Mouse (Mus musculus) intestine, embryonic 15.5 days (tissue): Measurements from ENCODE around the gene Abhd4. TPM values are rescaled to one million over a fixed set of nuclear protein-coding genes. Genes with fewer than 3 reads are reported as not detected.

Source experiments
- ATAC-seq: fragments of 200-750 bp; cut with Nextera tagmentation; 2 replicates; pipeline ENCODE4 v1.8.0; 2017; ENCODE audit warnings: moderate TSS enrichment, moderate library complexity
- H3K27ac ChIP-seq: fragments of 300-500 bp; sonication (generic); 2 replicates; pipeline ENCODE4 v1.5.1; 2015; ENCODE audit warnings: mild to moderate bottlenecking, inconsistent platforms
- H3K27me3 ChIP-seq: fragments of 300-500 bp; sonication (generic); replicated peaks from 2 replicates; pipeline ENCODE4 v1.6.1; 2015; ENCODE audit warnings: inconsistent platforms
- H3K36me3 ChIP-seq: fragments of 300-500 bp; sonication (generic); 2 replicates; pipeline ENCODE4 v1.6.1; 2015; ENCODE audit warnings: inconsistent platforms
- H3K4me1 ChIP-seq: fragments of 300-500 bp; sonication (generic); replicated peaks from 2 replicates; pipeline ENCODE4 v1.6.1; 2015; ENCODE audit warnings: inconsistent platforms
- H3K4me2 ChIP-seq: fragments of 300-500 bp; sonication (generic); replicated peaks from 2 replicates; pipeline ENCODE4 v1.6.1; 2015; ENCODE audit warnings: mild to moderate bottlenecking, inconsistent platforms
- H3K4me3 ChIP-seq: fragments of 300-500 bp; sonication (generic); replicated peaks from 2 replicates; pipeline ENCODE4 v1.5.1; 2015; ENCODE audit warnings: inconsistent platforms
- H3K9ac ChIP-seq: fragments of 300-500 bp; sonication (generic); 2 replicates; pipeline ENCODE4 v1.6.1; 2015; ENCODE audit warnings: inconsistent platforms
- H3K9me3 ChIP-seq: fragments of 300-500 bp; sonication (generic); 2 replicates; pipeline ENCODE4 v1.6.1; 2016; ENCODE audit warnings: inconsistent platforms
- WGBS: fragments of 180-500 bp; shearing (Covaris S2); methylation state at CpG from one replicate; pipeline ENCODE4 v1.1.7; 2015; 5-methylcytosine and 5-hydroxymethylcytosine counted together
- polyA plus RNA-seq: library from polyadenylated mRNA; unstranded; fragments of >200 nt; fragmentation: Nextera tagmentation; extraction: Ambion mirVana; gene quantifications from 2 replicates; pipeline ENCODE4 v1.2.1, GENCODE M21; 2015

The Abhd4 gene
- 41.6 and 42.6 TPM in 2 replicates for polyA plus RNA-seq

- under 1% methylated on average over 39 of the region's 39 CpGs for WGBS
- H3K4me3 ChIP-seq = peak within 1 kb of the TSS; percentile 75
- no peaks in the 10 kb centered on the region for H3K27me3 ChIP-seq
- H3K4me2 ChIP-seq = peak within 1 kb of the TSS; percentile 60
- H3K36me3 ChIP-seq = no peaks in the 10 kb centered on the region
- no peaks in the 10 kb centered on the region for H3K9me3 ChIP-seq
- peaks cover 29% of the 10 kb centered on the region for H3K4me1 ChIP-seq
- H3K27ac ChIP-seq = peak within 1 kb of the TSS; percentile 75
- peak; percentile 99 for ATAC-seq
- H3K9ac ChIP-seq = peak within 1 kb of the TSS; percentile 76
Measured at GRCm38 (mm10) chr14:54253741-54254291, at the start of gene Abhd4, which contains the start of gene Dad1. TSS of gene Abhd4 (plus strand) at chr14:54254188. TSS of gene Dad1 (minus strand) at chr14:54254104.

GRCm38 (mm10) chr14:54204311-54204710 is 49.7 kb upstream of the Abhd4 start:
- Histone ChIP-seq H3K36me3 (no peaks in the 10 kb centered on the region), H3K27me3 (no peaks in the 10 kb centered on the region), H3K4me1 (peaks cover 8% of the 10 kb centered on the region), H3K4me3 (no peak overlapping the region), H3K9me3 (no peaks in the 10 kb centered on the region), H3K27ac (no peak overlapping the region), H3K4me2 (no peak overlapping the region), H3K9ac (no peak overlapping the region)
- 72% methylated on average over 8 of the region's 8 CpGs for WGBS
- ATAC-seq = no peak

DNA sequence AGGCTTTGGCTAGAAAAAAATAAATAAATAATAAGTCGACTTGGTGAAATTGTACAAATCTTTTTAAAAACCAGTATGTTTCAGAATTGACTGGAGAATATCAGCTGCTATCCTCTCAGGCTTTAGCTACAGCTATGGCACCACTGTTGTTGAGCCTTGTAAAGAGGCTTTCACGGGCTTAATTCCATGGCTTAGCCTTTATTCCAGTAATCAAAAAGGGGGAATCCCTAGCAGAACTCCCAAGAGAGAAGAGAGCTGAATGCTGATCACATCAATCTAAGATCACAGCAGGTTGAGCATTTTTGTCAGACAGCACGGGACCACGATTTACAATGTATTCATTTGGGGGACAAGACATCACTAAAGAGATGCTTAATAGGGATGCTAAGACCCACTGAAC is 49.2 kb upstream of the Abhd4 start:
- H3K4me1 ChIP-seq = peaks cover 8% of the 10 kb centered on the region
- no peak for ATAC-seq
- no peaks in the 10 kb centered on the region for H3K36me3 ChIP-seq
- no peak overlapping the region for H3K27ac ChIP-seq
- H3K9ac ChIP-seq = no peak overlapping the region
- no peak overlapping the region for H3K4me2 ChIP-seq
- no peak overlapping the region for H3K4me3 ChIP-seq
- H3K27me3 ChIP-seq = no peaks in the 10 kb centered on the region
- no peaks in the 10 kb centered on the region for H3K9me3 ChIP-seq
- 68% methylated on average over 4 of the region's 4 CpGs for WGBS

- H3K27me3 ChIP-seq = no peaks in the 10 kb centered on the region
- no peaks in the 10 kb centered on the region for H3K9me3 ChIP-seq
- H3K9ac ChIP-seq = no peak overlapping the region
- 42% methylated on average over 6 of the region's 6 CpGs for WGBS
- no peak overlapping the region for H3K4me3 ChIP-seq
- H3K4me2 ChIP-seq = no peak overlapping the region
- no peak overlapping the region for H3K27ac ChIP-seq
- no peak for ATAC-seq
- peaks cover 8% of the 10 kb centered on the region for H3K4me1 ChIP-seq
- H3K36me3 ChIP-seq = no peaks in the 10 kb centered on the region
Measured at GRCm38 (mm10) chr14:54205904-54206303, 48.1 kb upstream of the Abhd4 start.

- H3K4me3 ChIP-seq = no peak overlapping the region
- H3K9ac ChIP-seq = no peak overlapping the region
- no peaks in the 10 kb centered on the region for H3K27me3 ChIP-seq
- H3K27ac ChIP-seq = peak overlapping the region; percentile 44; the same call in 1 of the 2 replicates
- 62% methylated on average over 5 of the region's 5 CpGs for WGBS
- peaks cover 8% of the 10 kb centered on the region for H3K4me1 ChIP-seq
- no peaks in the 10 kb centered on the region for H3K36me3 ChIP-seq
- H3K9me3 ChIP-seq = no peaks in the 10 kb centered on the region
- no peak; the same call in 1 of the 2 replicates for ATAC-seq
- no peak overlapping the region for H3K4me2 ChIP-seq
Measured at GRCm38 (mm10) chr14:54206309-54206708, 47.7 kb upstream of the Abhd4 start.

- no peak overlapping the region for H3K4me3 ChIP-seq
- H3K27me3 ChIP-seq = no peaks in the 10 kb centered on the region
- 33% methylated on average over 15 of the region's 15 CpGs for WGBS
- H3K9ac ChIP-seq = no peak overlapping the region
- H3K9me3 ChIP-seq = no peaks in the 10 kb centered on the region
- H3K4me1 ChIP-seq = peaks cover 8% of the 10 kb centered on the region
- no peaks in the 10 kb centered on the region for H3K36me3 ChIP-seq
- H3K27ac ChIP-seq = peak overlapping the region; percentile 29
- peak; percentile 54 for ATAC-seq
- H3K4me2 ChIP-seq = no peak overlapping the region
Measured at GRCm38 (mm10) chr14:54206750-54207550, 47.0 kb upstream of the Abhd4 start.

DNA sequence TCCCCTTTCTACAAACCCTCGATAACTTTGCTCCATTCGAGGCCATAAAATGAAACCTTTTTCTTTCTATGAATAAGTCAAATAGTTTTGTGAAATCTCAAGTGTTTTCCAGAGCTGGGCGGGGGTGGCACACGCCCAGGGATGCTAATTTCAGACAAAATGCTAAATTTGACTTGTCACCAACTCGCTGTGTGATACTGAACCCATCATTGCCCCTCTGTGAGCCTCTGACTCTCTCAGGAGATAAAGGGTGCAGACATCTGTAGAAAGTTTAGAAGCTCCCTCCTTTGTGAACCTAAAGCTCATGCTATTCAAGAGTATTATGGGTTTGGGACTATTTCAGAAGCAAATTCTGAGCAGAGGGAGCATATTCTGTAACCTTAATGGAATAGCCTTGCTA is 46.1 kb upstream of the Abhd4 start:
- no peak overlapping the region for H3K4me2 ChIP-seq
- ATAC-seq = no peak
- WGBS = 70% methylated on average over 5 of the region's 5 CpGs
- H3K27ac ChIP-seq = no peak overlapping the region
- no peak overlapping the region for H3K4me3 ChIP-seq
- peaks cover 8% of the 10 kb centered on the region for H3K4me1 ChIP-seq
- H3K27me3 ChIP-seq = no peaks in the 10 kb centered on the region
- no peaks in the 10 kb centered on the region for H3K9me3 ChIP-seq
- H3K9ac ChIP-seq = no peak overlapping the region
- no peaks in the 10 kb centered on the region for H3K36me3 ChIP-seq

DNA sequence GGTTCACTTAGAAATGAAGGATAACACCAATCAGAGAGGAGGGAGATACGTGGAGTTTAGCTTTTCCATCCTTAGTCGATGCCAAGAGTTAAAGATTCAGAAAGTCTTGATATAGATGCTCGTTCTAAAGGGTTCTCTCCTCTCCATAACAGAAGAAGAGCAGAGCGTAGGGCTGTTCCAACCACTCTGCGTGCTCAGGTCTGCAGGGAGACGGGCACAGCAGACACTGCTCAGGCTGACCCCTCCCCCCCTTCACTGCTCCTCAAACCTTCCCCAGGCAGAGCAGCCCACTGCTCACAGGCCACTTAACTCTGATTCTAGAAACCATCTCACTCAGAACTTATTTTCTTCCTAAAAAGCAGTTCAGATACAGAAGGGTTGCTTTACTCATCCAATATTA is 45.2 kb upstream of the Abhd4 start:
- 70% methylated on average over 6 of the region's 6 CpGs for WGBS
- Histone ChIP-seq H3K9ac (no peak overlapping the region), H3K4me3 (no peak overlapping the region), H3K4me2 (no peak overlapping the region), H3K36me3 (no peaks in the 10 kb centered on the region), H3K27ac (no peak overlapping the region), H3K9me3 (no peaks in the 10 kb centered on the region), H3K4me1 (peaks cover 8% of the 10 kb centered on the region), H3K27me3 (no peaks in the 10 kb centered on the region)
- no peak for ATAC-seq

GRCm38 (mm10) chr14:54209932-54210331 is 44.1 kb upstream of the Abhd4 start:
- Histone ChIP-seq H3K9ac (no peak overlapping the region), H3K36me3 (no peaks in the 10 kb centered on the region), H3K9me3 (no peaks in the 10 kb centered on the region), H3K4me2 (no peak overlapping the region), H3K4me3 (no peak overlapping the region), H3K27me3 (no peaks in the 10 kb centered on the region), H3K4me1 (peaks cover 13% of the 10 kb centered on the region), H3K27ac (no peak overlapping the region)
- WGBS = 63% methylated on average over 5 of the region's 5 CpGs
- no peak for ATAC-seq

- Histone ChIP-seq H3K9me3 (no peaks in the 10 kb centered on the region), H3K27me3 (no peaks in the 10 kb centered on the region), H3K4me1 (peaks cover 14% of the 10 kb centered on the region), H3K27ac (no peak overlapping the region), H3K36me3 (no peaks in the 10 kb centered on the region), H3K4me3 (no peak overlapping the region), H3K9ac (no peak overlapping the region), H3K4me2 (no peak overlapping the region)
- 87% methylated on average over 2 of the region's 2 CpGs for WGBS
- ATAC-seq = no peak
Measured at GRCm38 (mm10) chr14:54210401-54210800, 43.6 kb upstream of the Abhd4 start.

DNA sequence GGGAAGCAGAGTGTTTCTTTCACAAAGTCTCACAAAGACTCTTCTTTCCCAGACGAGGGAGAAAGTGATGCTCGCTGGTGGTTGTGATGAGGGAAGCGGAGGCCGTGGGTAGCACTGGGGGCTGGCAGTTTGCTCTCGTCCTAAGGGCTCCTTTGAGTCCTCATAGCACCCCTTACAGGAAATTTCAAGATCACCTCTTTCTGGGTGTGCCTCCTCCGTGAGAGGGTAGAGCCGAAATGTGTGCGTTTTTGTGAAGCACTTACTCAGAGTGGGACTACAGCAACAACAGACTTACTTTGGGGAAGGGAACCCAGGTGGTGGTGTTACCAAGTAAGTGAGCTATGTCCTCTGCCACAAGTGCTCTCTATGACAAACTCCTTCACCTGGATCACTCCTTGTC is 42.8 kb upstream of the Abhd4 start:
- Histone ChIP-seq H3K9me3 (no peaks in the 10 kb centered on the region), H3K27me3 (no peaks in the 10 kb centered on the region), H3K4me3 (no peak overlapping the region), H3K36me3 (no peaks in the 10 kb centered on the region), H3K27ac (no peak overlapping the region), H3K9ac (no peak overlapping the region), H3K4me1 (peaks cover 14% of the 10 kb centered on the region), H3K4me2 (no peak overlapping the region)
- no peak for ATAC-seq
- WGBS = 87% methylated on average over 8 of the region's 8 CpGs

DNA sequence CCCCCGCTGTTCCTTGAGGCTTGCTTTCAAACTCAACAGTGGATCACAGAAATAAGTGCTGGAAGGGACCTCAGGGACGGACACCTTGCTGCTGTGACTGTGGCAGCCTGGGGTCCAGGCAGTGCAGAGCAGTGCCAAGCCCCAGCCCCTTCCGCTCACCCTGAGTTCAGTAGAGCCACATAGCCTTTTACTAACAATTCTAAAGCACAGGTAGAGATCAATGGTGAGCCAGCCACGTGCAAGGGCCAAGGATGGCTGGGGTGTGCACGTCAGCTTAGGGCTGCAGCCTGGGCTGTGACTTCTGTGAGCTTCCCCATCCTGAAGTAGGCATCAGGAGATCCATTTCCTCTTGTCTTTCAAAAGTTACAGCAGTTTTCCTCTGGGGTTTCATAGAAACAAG is 42.2 kb upstream of the Abhd4 start:
- 86% methylated on average over 5 of the region's 5 CpGs for WGBS
- no peak overlapping the region for H3K4me3 ChIP-seq
- H3K36me3 ChIP-seq = no peaks in the 10 kb centered on the region
- H3K27me3 ChIP-seq = no peaks in the 10 kb centered on the region
- H3K9me3 ChIP-seq = no peaks in the 10 kb centered on the region
- no peak overlapping the region for H3K9ac ChIP-seq
- no peak overlapping the region for H3K4me2 ChIP-seq
- H3K4me1 ChIP-seq = peaks cover 10% of the 10 kb centered on the region
- no peak overlapping the region for H3K27ac ChIP-seq
- no peak for ATAC-seq

DNA sequence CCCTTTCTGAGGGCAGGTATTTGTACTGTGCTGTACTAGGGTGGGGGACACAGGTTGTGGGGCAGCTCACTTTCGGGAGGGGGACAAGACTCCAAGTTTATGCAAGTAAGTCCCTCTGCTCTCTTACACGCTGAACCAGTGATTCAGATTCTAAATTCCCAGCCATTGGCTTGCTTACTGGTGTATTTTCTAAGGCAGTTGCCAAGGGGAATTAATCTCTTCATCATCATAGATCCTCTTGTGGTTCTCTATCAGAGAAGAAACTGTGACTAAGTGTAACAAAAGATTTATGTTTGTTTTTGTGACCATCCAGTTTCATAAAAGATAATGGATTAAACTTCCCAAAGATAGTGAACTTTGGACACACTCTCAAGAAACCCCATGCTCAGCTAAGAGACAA is 40.3 kb upstream of the Abhd4 start:
- Histone ChIP-seq H3K4me1 (peaks cover 11% of the 10 kb centered on the region; the same call in 1 of the 2 replicates), H3K9me3 (no peaks in the 10 kb centered on the region), H3K4me2 (no peak overlapping the region), H3K9ac (no peak overlapping the region), H3K27ac (no peak overlapping the region), H3K27me3 (no peaks in the 10 kb centered on the region), H3K4me3 (no peak overlapping the region), H3K36me3 (no peaks in the 10 kb centered on the region)
- 94% methylated on average over 2 of the region's 2 CpGs for WGBS
- ATAC-seq = no peak
